Mouse (Mus musculus): ENCODE results near the gene Dclk1. TPM values are rescaled to one million over a fixed set of nuclear protein-coding genes. Genes with fewer than 3 reads are reported as not detected.

The Dclk1 gene
- total and polyA plus RNA-seq, 2 experiments from 2014 or later: 213 to 214 TPM

DNA sequence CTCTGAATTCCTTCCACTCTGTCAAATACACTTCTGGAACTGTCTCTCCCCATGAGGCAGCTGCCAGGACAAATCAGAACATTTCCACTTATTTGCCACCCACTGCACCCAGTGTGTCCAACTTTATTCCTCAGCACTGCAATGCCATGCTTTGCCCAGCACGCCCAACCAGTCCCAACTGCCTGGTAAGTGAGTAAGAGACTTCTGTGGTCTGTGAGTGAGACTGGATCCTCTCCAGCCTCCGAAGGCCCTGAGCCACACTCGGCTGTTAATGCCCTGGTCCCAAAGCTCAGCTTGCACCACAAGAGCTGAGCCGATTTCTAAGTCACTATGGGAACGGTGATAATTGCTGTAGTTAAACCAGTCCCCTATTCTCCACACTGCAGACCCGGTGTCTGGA, 34.5 kb upstream of the Dclk1 start:
- whole genome bisulfite sequencing: 46% methylated on average over 6 of the region's 6 CpGs
- no peak overlapping the region for H3K9ac ChIP-seq (replicated peaks; ENCODE audit: low read length)
- H3K27me3 ChIP-seq (ENCODE audit: insufficient read depth, low read length): no peaks in the 10 kb centered on the region
- H3K4me2 ChIP-seq (ENCODE audit: low read depth, low read length): no peak overlapping the region
- H3K36me3 ChIP-seq (ENCODE audit: insufficient read depth, low read length): no peaks in the 10 kb centered on the region
- no peaks in the 10 kb centered on the region for H3K4me1 ChIP-seq (ENCODE audit: insufficient read depth, low read length)
- no peaks in the 10 kb centered on the region for H3K9me3 ChIP-seq (ENCODE audit: low read length)
- no peak overlapping the region for H3K4me3 ChIP-seq (ENCODE audit: low read length)
- TF ChIP-seq CTCF (IDR thresholded peaks at IDR 0.05; ENCODE audit: low read depth): no peak
- no peak overlapping the region for H3K27ac ChIP-seq
- ATAC-seq (peak; percentile 81), DNase-seq (ENCODE audit: low spot score) (peak; percentile 42)

DNA sequence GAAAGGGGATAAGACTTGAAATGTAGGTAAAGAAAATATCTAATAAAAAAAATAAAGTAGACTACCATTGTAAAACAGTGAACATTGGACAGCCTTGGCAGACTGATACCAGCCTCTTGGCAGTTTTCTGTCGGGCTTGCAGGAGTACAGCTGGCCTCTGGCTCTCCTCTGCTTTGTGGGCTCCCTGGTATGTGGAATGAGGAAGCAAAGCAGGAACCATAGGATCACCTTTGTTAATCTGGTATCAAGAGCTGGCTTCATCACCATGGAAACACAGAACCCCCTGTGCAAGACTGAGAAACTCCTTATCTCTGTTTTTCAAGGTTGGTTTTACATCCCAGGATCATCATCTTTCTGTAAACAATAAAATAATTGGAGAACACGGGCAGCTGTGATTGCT, 29.9 kb upstream of the Dclk1 start:
- Histone ChIP-seq H3K27me3 (ENCODE audit: insufficient read depth, low read length) (no peaks in the 10 kb centered on the region), H3K4me1 (ENCODE audit: insufficient read depth, low read length) (peaks cover 7% of the 10 kb centered on the region; the same call in 1 of the 2 replicates), H3K9me3 (ENCODE audit: low read length) (no peaks in the 10 kb centered on the region), H3K4me2 (ENCODE audit: low read depth, low read length) (no peak overlapping the region), H3K36me3 (ENCODE audit: insufficient read depth, low read length) (no peaks in the 10 kb centered on the region), H3K4me3 (ENCODE audit: low read length) (no peak overlapping the region), H3K9ac (replicated peaks; ENCODE audit: low read length) (no peak overlapping the region), H3K27ac (no peak overlapping the region)
- ATAC-seq (no peak), DNase-seq (ENCODE audit: low spot score) (no peak)
- WGBS: 20% methylated on average over 2 of the region's 2 CpGs
- TF ChIP-seq CTCF (IDR thresholded peaks at IDR 0.05; ENCODE audit: low read depth): no peak

DNA sequence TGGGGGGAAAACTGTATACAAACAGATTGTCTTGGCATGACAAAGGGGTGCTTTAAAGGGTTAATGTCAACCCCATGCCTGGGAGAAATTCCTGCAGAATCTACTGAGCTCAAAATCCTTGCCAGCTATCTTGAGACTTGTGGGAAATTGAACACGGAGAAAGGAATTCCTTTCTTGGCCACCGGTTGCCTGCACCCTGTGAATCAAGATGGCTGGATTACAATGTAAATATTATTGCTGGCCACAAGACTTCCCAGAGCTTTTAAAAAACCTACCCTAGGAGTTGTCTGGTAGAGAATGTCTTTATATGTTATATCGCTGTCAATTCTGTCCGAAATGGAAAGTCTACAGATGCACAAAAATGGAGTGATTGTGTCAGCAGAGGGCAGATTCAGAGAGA, 28.4 kb upstream of the Dclk1 start:
- H3K36me3 ChIP-seq (ENCODE audit: insufficient read depth, low read length): no peaks in the 10 kb centered on the region
- no peaks in the 10 kb centered on the region for H3K9me3 ChIP-seq (ENCODE audit: low read length)
- ATAC-seq (no peak), DNase-seq (ENCODE audit: low spot score) (no peak)
- TF ChIP-seq CTCF (IDR thresholded peaks at IDR 0.05; ENCODE audit: low read depth): no peak
- H3K27ac ChIP-seq: no peak overlapping the region
- no peaks in the 10 kb centered on the region for H3K27me3 ChIP-seq (ENCODE audit: insufficient read depth, low read length)
- peaks cover 7% of the 10 kb centered on the region; the same call in 1 of the 2 replicates for H3K4me1 ChIP-seq (ENCODE audit: insufficient read depth, low read length)
- no peak overlapping the region for H3K4me3 ChIP-seq (ENCODE audit: low read length)
- WGBS: 37% methylated on average over 4 of the region's 4 CpGs
- H3K4me2 ChIP-seq (ENCODE audit: low read depth, low read length): no peak overlapping the region
- no peak overlapping the region for H3K9ac ChIP-seq (replicated peaks; ENCODE audit: low read length)

DNA sequence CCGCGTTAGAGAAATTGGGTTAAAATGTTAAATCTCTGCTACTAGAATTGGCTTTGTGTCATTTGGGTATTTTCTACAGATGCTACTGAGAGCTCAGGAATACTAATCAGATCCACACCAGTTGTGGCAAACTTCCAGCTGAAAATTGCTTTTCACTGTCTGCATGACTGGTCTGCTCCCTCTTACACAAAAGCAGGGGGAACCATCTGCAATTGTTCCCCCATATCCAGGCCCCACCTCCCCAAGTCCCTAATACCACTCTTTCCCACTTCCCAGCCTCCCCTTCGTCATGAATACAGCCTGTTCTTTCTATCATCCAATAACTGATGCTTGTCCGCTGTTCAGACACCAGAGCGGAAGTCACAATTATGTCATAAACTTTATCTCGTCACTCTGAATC, 27.8 kb upstream of the Dclk1 start:
- TF ChIP-seq CTCF (IDR thresholded peaks at IDR 0.05; ENCODE audit: low read depth): no peak
- DNase-seq (ENCODE audit: low spot score) (peak; percentile 67), ATAC-seq (peak; percentile 59; the same call in 1 of the 2 replicates)
- H3K4me2 ChIP-seq (ENCODE audit: low read depth, low read length): no peak overlapping the region
- no peak overlapping the region for H3K27ac ChIP-seq
- peaks cover 7% of the 10 kb centered on the region; the same call in 1 of the 2 replicates for H3K4me1 ChIP-seq (ENCODE audit: insufficient read depth, low read length)
- no peak overlapping the region for H3K9ac ChIP-seq (replicated peaks; ENCODE audit: low read length)
- no peaks in the 10 kb centered on the region for H3K36me3 ChIP-seq (ENCODE audit: insufficient read depth, low read length)
- H3K27me3 ChIP-seq (ENCODE audit: insufficient read depth, low read length): no peaks in the 10 kb centered on the region
- no peaks in the 10 kb centered on the region for H3K9me3 ChIP-seq (ENCODE audit: low read length)
- WGBS: 43% methylated on average over 6 of the region's 6 CpGs
- no peak overlapping the region for H3K4me3 ChIP-seq (ENCODE audit: low read length)

DNA sequence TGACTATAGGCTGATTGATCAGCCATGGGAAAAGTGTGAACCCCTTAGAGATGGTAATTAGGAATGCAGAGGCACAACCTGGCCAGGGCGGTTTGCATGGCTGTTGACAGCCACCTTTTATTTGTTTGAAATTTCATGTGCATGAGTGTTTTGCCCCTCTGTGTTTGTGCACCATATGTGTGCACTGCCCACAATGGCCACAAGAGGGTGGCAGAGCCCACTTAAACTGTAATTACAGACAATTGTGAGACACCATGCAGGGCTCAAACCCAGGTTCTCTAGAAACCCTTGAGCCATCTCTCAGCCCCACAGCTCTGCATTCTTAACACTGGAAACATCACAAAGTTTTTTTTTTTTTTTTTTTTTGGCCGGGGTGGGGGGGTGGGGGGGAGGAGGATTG, 19.7 kb upstream of the Dclk1 start:
- 93% methylated on average over 2 of the region's 2 CpGs for WGBS
- H3K4me1 ChIP-seq (ENCODE audit: insufficient read depth, low read length): peaks cover 11% of the 10 kb centered on the region; the same call in 1 of the 2 replicates

DNA sequence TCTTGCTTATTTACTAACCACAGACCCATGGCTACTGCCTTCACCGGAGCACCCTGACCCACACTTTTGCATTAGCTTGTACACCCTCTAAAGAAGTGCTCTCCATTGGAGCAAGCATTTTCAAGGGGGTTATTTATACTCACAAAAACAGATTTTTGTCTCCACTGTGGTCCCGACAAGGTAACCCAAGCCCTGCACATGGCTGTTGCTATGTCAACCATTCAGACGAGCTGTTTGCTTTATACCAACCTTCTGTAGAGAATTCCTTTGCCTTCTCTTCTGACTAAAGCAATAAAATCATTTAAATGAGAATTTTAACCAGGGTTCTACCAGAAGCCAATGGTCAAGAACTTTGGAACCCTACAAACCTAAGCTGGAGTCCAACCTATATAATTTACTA, 18.3 kb upstream of the Dclk1 start:
- TF ChIP-seq CTCF (IDR thresholded peaks at IDR 0.05; ENCODE audit: low read depth): no peak
- H3K36me3 ChIP-seq (ENCODE audit: insufficient read depth, low read length): no peaks in the 10 kb centered on the region
- H3K4me1 ChIP-seq (ENCODE audit: insufficient read depth, low read length): peaks cover 11% of the 10 kb centered on the region; the same call in 1 of the 2 replicates
- H3K9me3 ChIP-seq (ENCODE audit: low read length): no peaks in the 10 kb centered on the region
- H3K4me2 ChIP-seq (ENCODE audit: low read depth, low read length): no peak overlapping the region
- no peak overlapping the region for H3K27ac ChIP-seq
- H3K9ac ChIP-seq (replicated peaks; ENCODE audit: low read length): no peak overlapping the region
- DNase-seq (ENCODE audit: low spot score) (no peak), ATAC-seq (no peak)
- H3K27me3 ChIP-seq (ENCODE audit: insufficient read depth, low read length): no peaks in the 10 kb centered on the region
- 66% methylated on average over 3 of the region's 3 CpGs for WGBS
- H3K4me3 ChIP-seq (ENCODE audit: low read length): no peak overlapping the region

More for the DNA sequence above, 19.7 kb upstream of the Dclk1 start:
- Histone ChIP-seq H3K9me3 (ENCODE audit: low read length) (no peaks in the 10 kb centered on the region), H3K36me3 (ENCODE audit: insufficient read depth, low read length) (no peaks in the 10 kb centered on the region), H3K4me3 (ENCODE audit: low read length) (no peak overlapping the region), H3K27me3 (ENCODE audit: insufficient read depth, low read length) (no peaks in the 10 kb centered on the region), H3K27ac (no peak overlapping the region), H3K4me2 (ENCODE audit: low read depth, low read length) (no peak overlapping the region), H3K9ac (replicated peaks; ENCODE audit: low read length) (no peak overlapping the region)
- peak; percentile 49 for TF ChIP-seq CTCF (IDR thresholded peaks at IDR 0.05; ENCODE audit: low read depth)
- no peak for DNase-seq (ENCODE audit: low spot score)
- no peak for ATAC-seq

DNA sequence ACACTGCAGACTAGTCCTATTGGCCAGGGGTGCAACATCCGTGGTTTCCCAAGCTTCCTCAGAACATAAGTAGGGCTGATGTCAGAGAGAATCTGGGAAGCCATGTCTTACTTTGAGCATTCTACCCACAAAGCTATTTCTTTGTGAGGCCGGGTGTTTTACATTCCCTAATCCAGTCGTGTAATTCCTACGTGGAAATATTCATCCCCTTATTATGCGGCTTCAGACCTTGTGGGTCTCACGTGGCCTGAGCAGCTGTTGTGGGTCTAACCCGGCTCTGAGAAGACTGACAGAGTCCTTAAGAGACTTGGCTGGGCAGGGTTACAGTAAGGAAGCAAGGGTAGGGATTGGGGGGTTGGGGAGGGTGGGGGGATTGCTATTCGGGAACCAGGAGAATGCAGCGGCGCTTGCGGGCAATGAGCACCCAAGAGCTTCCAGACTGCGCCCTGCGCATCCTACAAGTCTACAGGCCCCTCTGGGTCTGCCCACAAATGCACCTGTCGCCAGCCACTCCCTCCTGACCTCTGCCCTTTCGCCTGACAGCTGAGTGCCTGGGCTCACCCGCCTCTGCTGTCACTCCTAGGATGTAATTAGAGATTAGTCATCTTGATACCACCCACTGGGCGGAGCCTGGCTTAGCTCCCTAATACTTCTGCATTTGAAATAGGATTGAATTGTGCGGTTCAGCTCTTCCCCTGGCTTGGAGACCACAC, 15.5 kb upstream of the Dclk1 start:
- H3K9ac ChIP-seq (replicated peaks; ENCODE audit: low read length): no peak overlapping the region; the same call in 1 of the 2 replicates
- H3K9me3 ChIP-seq (ENCODE audit: low read length): no peaks in the 10 kb centered on the region
- no peak for TF ChIP-seq CTCF (IDR thresholded peaks at IDR 0.05; ENCODE audit: low read depth)
- H3K27ac ChIP-seq: no peak overlapping the region
- H3K36me3 ChIP-seq (ENCODE audit: insufficient read depth, low read length): no peaks in the 10 kb centered on the region
- peak; percentile 72 for ATAC-seq
- peak overlapping the region; percentile 44 for H3K4me2 ChIP-seq (ENCODE audit: low read depth, low read length)
- H3K4me1 ChIP-seq (ENCODE audit: insufficient read depth, low read length): peaks cover 11% of the 10 kb centered on the region; the same call in 1 of the 2 replicates
- H3K4me3 ChIP-seq (ENCODE audit: low read length): 0 out of 2 replicates have a peak overlapping the region, but pooled peaks have one; percentile 19
- peak; percentile 72 for DNase-seq (ENCODE audit: low spot score)
- no peaks in the 10 kb centered on the region for H3K27me3 ChIP-seq (ENCODE audit: insufficient read depth, low read length)
- 24% methylated on average over 18 of the region's 18 CpGs for WGBS

All from hindbrain, postnatal 0 days (tissue).